Mouse (Mus musculus) limb, embryonic 14.5 days (tissue): ENCODE results near the gene Zfp341. TPM values are rescaled to one million over a fixed set of nuclear protein-coding genes. Genes with fewer than 3 reads are reported as not detected.

ENCODE experiments used
- ATAC-seq: fragments of 200-750 bp; cut with Nextera tagmentation; 2 replicates; pipeline ENCODE4 v1.8.0; 2017; ENCODE audit warnings: low read depth, moderate number of reproducible peaks, moderate TSS enrichment; ENCODE audit not compliant: low FRiP score
- DNase-seq: peaks from one replicate; pipeline ENCODE4 v3.0.0-alpha.2; 2015; ENCODE audit warnings: low spot score
- H3K27ac ChIP-seq: fragments of 300-500 bp; sonication (generic); replicated peaks from 2 replicates; pipeline ENCODE4 v1.5.1; 2014; ENCODE audit warnings: low read depth, mild to moderate bottlenecking, low read length, moderate library complexity, mixed read lengths
- H3K27me3 ChIP-seq: fragments of 300-500 bp; sonication (generic); 2 replicates; pipeline ENCODE4 v1.6.1; 2014; ENCODE audit warnings: low read length, mixed read lengths; ENCODE audit not compliant: control insufficient read depth, insufficient read depth
- H3K36me3 ChIP-seq: fragments of 300-500 bp; sonication (generic); 2 replicates; pipeline ENCODE4 v1.6.1; 2014; ENCODE audit warnings: mild to moderate bottlenecking, low read length, moderate library complexity, mixed read lengths; ENCODE audit not compliant: control insufficient read depth, insufficient read depth
- H3K4me1 ChIP-seq: fragments of 300-500 bp; sonication (generic); 2 replicates; pipeline ENCODE4 v1.6.1; 2014; ENCODE audit warnings: antibody characterized with exemption, low read length, mixed read lengths; ENCODE audit not compliant: control insufficient read depth, insufficient read depth
- H3K4me2 ChIP-seq: fragments of 300-500 bp; sonication (generic); replicated peaks from 2 replicates; pipeline ENCODE4 v1.6.1; 2014; ENCODE audit warnings: low read depth, mild to moderate bottlenecking, low read length, moderate library complexity; ENCODE audit not compliant: severe bottlenecking
- H3K4me3 ChIP-seq: fragments of 300-500 bp; sonication (generic); replicated peaks from 2 replicates; pipeline ENCODE4 v1.5.1; 2014; ENCODE audit warnings: low read length
- H3K9ac ChIP-seq: fragments of 300-500 bp; sonication (generic); 2 replicates; pipeline ENCODE4 v1.6.1; 2014; ENCODE audit warnings: mild to moderate bottlenecking, low read depth, low read length, moderate library complexity; ENCODE audit not compliant: severe bottlenecking
- H3K9me3 ChIP-seq: fragments of 300-500 bp; sonication (generic); 2 replicates; pipeline ENCODE4 v1.6.1; 2016; ENCODE audit warnings: low read length; ENCODE audit not compliant: control insufficient read depth
- POLR2A ChIP-seq: fragments of 200-500 bp; IDR thresholded peaks from 2 replicates; pipeline ENCODE4 v1.8.0; 2012; ENCODE audit warnings: inconsistent platforms, mild to moderate bottlenecking, moderate library complexity, borderline replicate concordance; ENCODE audit not compliant: insufficient read depth, insufficient read length; ENCODE audit errors: extremely low read depth
- WGBS: fragments of 180-500 bp; shearing (Covaris S2); extraction: QIAGEN DNeasy Blood & Tissue Kit; methylation state at CpG from one replicate; pipeline ENCODE4 v1.1.7; 2014; 5-methylcytosine and 5-hydroxymethylcytosine counted together
- polyA plus RNA-seq, 2 experiments: library from polyadenylated mRNA; depleted of rRNA in 1 of 2; stranded (reverse) in 1 of 2; unstranded in 1 of 2; fragments of >200 nt; fragmentation: Nextera tagmentation in 1 of 2; extraction: Ambion mirVana in 1 of 2; gene quantifications; 2 replicates each; pipeline versions ENCODE4 v1.2.1 to v1.2.3; 2012 to 2014

Zfp341 gene
- polyA plus RNA-seq, 2 experiments = 1.1 to 7.1 TPM

DNA sequence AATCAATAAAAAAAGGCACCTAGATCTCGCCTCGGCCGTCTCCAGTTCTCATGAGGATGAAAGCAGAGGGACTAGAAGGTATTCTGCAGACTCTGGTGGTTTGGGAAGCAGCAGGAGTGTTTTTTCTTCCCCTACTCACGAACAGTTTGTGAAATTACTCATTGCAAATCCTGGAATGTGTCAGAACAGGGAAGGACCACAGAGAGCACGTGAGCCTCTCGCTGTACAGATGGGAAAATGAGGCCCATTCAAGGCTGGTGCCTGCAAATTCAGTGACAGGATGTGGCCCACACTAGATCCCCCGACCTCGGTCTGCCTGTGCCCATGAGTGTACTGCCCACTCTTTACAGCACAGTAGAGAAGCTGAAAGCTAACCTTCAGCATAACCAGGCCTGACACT lies 41.1 kb upstream of the Zfp341 start:
- DNase-seq (peak; percentile 28), ATAC-seq (no peak)
- no peak overlapping the region for H3K9ac ChIP-seq
- no peak overlapping the region for H3K4me3 ChIP-seq
- peaks cover 23% of the 10 kb centered on the region for H3K4me1 ChIP-seq
- no peaks in the 10 kb centered on the region for H3K9me3 ChIP-seq
- H3K4me2 ChIP-seq = no peak overlapping the region
- no peak for TF ChIP-seq POLR2A
- no peaks in the 10 kb centered on the region for H3K36me3 ChIP-seq
- peak overlapping the region; percentile 67 for H3K27ac ChIP-seq
- 60% methylated on average over 8 of the region's 8 CpGs for WGBS
- no peaks in the 10 kb centered on the region for H3K27me3 ChIP-seq

DNA sequence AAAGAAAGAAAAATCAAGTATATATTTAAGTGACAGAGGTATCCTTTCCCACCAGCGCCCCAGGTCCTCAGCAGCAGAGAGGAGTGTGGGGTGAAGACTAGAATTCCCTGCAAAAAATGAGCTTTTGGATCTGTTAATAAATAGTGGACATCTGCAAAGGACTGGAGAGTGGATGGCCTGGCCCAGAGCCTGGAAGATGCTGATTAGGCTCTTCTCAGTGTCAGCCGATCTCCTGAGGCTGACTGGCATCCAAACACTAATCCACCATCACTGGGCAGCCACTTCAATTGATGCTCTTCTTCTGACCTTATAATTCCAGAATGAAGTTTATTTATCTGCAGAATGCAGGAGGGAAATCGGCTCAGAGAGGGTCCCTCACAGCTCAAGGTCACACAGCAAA lies 40.1 kb upstream of the Zfp341 start:
- ATAC-seq (no peak), DNase-seq (no peak)
- H3K4me2 ChIP-seq = no peak overlapping the region
- no peaks in the 10 kb centered on the region for H3K36me3 ChIP-seq
- H3K4me1 ChIP-seq = peaks cover 16% of the 10 kb centered on the region
- TF ChIP-seq POLR2A = no peak
- H3K9me3 ChIP-seq = no peaks in the 10 kb centered on the region
- no peak overlapping the region for H3K4me3 ChIP-seq
- WGBS = 81% methylated on average over 3 of the region's 3 CpGs
- H3K27ac ChIP-seq = no peak overlapping the region
- H3K9ac ChIP-seq = no peak overlapping the region
- H3K27me3 ChIP-seq = no peaks in the 10 kb centered on the region

DNA sequence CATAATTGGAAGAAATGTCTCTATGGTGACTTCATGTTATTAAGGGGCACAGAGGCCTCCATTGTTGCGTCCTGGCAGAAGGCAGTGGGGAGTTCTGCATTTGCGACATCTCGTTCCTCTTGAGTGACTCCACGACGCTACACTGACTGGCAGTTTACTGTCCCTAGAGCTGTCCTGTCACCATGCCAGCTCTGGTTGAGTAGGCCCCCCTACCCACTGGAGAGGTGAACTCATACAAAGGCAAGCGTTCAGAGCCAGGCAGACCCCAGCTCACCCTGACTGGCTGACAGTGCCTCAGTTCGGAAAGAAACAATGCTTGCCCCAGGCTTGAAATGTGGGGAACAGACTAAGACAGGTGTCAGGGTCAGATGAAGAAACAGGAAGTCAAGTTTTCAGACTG lies 38.8 kb upstream of the Zfp341 start:
- no peak overlapping the region for H3K4me3 ChIP-seq
- TF ChIP-seq POLR2A = no peak
- H3K27ac ChIP-seq = no peak overlapping the region
- H3K9me3 ChIP-seq = no peaks in the 10 kb centered on the region
- no peaks in the 10 kb centered on the region for H3K36me3 ChIP-seq
- DNase-seq = no peak
- ATAC-seq = no peak
- WGBS = 73% methylated on average over 7 of the region's 7 CpGs
- H3K27me3 ChIP-seq = no peaks in the 10 kb centered on the region
- peaks cover 6% of the 10 kb centered on the region; the same call in 1 of the 2 replicates for H3K4me1 ChIP-seq
- H3K9ac ChIP-seq = no peak overlapping the region
- no peak overlapping the region for H3K4me2 ChIP-seq

DNA sequence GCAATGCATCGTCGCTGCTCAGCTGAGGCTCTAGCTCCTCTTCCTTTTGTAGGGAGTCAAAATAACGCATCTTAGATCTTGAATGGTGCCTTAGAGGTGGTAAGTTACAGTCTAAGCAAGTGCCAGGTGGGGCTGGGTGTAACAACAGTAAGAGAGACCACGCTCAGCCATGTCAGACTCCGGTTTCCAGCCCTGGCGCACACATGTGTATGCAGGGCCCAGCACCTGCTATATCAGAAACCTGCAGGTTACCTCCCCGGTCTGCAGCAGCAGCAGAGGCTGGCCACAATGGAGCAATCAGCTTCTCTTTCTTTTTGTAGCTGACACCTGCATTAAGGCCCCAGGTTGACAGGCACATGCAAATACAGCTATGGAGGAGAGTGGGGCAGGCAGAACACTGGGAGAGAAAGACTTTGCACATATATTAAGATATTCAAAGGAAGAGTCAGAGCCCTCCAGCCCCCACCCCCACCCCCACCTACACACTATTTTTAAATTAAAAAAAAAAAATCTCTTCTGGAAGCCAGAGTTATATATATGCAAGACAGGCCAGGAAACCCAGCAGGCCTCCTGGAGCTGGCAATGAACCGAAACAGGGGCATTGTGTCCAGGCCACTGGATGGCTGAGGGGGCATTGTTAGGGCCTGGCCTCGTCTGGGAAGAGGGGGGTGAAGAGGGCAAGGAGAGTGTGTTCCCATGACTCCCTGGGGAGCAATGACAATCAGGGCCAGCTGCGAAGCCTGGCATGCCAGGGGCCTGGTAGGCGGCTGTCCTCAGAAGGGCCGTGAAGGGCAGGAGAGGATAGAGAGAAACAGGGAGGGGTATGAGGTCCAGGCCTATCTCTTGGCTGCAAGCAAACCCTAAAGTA lies 36.0 kb upstream of the Zfp341 start:
- H3K27me3 ChIP-seq = no peaks in the 10 kb centered on the region
- H3K4me2 ChIP-seq = no peak overlapping the region
- H3K9me3 ChIP-seq = no peaks in the 10 kb centered on the region
- no peaks in the 10 kb centered on the region for H3K4me1 ChIP-seq
- H3K9ac ChIP-seq = no peak overlapping the region
- TF ChIP-seq POLR2A = no peak
- ATAC-seq (no peak), DNase-seq (no peak)
- WGBS = 56% methylated on average over 12 of the region's 12 CpGs
- H3K4me3 ChIP-seq = no peak overlapping the region
- H3K36me3 ChIP-seq = no peaks in the 10 kb centered on the region
- no peak overlapping the region for H3K27ac ChIP-seq

DNA sequence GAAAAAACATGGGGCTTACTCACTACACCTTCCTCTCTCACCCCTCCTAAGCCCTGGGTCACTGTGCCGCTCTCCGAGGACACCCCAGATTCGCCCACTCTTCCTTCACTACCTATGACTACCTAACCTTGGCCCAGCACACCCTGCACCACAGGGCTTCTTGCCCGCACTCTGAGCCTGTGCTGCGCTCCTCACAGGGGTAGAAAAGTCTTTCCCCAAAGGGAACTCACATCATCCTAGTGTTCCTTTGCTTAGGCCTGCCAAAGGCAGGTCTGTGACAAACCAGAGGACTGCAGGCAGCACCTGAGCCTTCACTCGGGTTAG lies 35.4 kb upstream of the Zfp341 start:
- TF ChIP-seq POLR2A = no peak
- H3K9ac ChIP-seq = no peak overlapping the region
- H3K9me3 ChIP-seq = no peaks in the 10 kb centered on the region
- H3K36me3 ChIP-seq = no peaks in the 10 kb centered on the region
- no peaks in the 10 kb centered on the region for H3K4me1 ChIP-seq
- no peak overlapping the region for H3K4me3 ChIP-seq
- no peak overlapping the region for H3K27ac ChIP-seq
- ATAC-seq (no peak), DNase-seq (no peak)
- H3K27me3 ChIP-seq = no peaks in the 10 kb centered on the region
- no peak overlapping the region for H3K4me2 ChIP-seq
- WGBS = 82% methylated on average over 6 of the region's 6 CpGs
